Mouse (Mus musculus) activated CD4-positive, CD25-positive, alpha-beta regulatory T cell (primary cell): ENCODE measurements around the gene Acadsb. TPM values are rescaled to one million over a fixed set of nuclear protein-coding genes. Genes with fewer than 3 reads are reported as not detected.

ENCODE experiments used
- polyA plus RNA-seq, 2 experiments: library from polyadenylated mRNA; unstranded; fragments of 100-300 nt; shearing (Covaris generic); gene quantifications; one replicate each; pipeline ENCODE4 v1.2.1; 2017

Gene Acadsb
- polyA plus RNA-seq, result 10 to 100 TPM; 24.8 to 28.1 TPM

GRCm38 (mm10) chr7:131410416-131411058, at the start of gene Acadsb, which contains the start of gene Ikzf5:
TSS of gene Acadsb (plus strand) at chr7:131410601.
TSS of gene Ikzf5 (minus strand) at chr7:131410521.

DNA sequence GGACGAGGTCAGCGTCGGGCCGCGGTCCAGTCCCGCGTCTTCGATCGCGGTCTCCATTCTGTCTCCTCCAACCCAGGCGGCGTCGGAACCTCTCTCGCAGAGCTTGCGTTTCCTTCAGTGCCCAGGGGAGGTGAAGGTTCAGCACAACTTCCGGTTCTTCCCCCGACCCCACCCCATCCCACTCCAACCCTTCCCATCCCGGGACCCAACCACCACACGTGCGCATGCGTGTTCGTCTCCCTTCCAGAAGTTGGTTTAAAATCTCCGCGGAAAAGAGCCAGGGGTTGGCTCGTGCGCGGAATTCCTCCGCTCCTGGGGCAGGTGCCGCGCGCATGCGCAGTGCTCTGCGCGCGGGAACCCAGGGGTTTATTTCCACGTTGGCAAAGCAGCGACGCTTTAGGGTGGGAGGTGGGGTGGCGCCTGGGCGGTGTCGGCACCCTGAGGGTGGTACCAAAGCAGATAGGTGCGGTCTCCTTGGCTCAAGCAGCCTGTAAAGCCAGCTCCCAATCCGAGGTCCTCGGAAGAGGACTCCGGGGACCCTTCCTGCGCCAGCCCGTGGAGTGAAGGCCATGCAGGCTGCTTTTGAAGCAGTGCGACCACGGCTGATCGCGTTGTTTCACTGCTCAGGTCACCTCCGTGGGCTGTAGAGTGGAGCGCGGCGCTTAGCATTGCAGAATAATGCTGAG, 47.6 kb upstream of the Acadsb start, which contains the start of gene 2310057M21Rik:
TSS of gene 2310057M21Rik (minus strand) at position 145 of the 686 bp plus-strand sequence.

DNA sequence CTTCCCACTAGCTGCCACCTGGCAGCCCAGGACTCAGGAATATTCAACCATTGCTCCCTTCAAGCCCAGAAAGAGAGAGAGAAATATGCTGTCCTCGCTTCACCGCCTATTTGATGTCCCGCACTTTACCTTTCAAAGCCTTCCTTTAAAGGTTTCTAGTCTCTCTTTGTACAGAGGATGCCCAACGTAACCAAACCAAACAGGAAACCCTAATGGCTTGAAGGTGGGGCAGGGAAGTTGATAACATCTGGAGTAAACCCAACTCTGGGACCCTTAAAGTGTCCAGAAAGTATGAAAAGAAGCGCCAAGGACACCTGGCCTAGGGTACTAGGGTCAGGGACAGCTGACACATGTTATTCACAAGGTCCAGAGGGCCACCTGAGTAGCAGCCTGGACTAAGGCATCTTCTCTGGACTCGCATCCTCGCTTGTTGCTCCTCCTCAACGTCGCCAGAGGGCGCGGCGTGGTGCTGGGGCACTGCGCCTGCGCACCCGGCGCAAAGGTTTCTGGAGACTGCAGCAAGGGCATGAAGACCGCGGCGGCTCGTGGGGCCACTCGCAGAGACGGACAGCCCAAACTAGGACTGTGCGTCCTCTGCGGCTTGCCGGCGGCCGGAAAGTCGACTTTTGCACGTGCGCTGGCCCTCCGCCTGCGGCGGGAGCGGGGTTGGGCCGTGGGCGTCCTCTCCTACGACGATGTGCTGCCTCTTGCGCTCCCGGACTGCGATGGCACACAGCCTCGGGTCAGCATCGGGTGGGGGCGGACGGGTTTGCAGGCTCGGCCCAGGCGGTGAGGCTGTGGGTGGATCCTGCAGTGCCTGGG, 39.5 kb upstream of the Acadsb start, which contains the start of gene Pstk:
TSS of gene Pstk (plus strand) at position 494 of the 822 bp plus-strand sequence.

Other genes with a start within 250 kb of the Acadsb start
- gene 5430419D17Rik, start 236.2 kb upstream of the Acadsb start, polyA plus RNA-seq, result under 1 TPM in 1 of 2 experiments, not detected in 1; 0.17 TPM
- gene Cuzd1, start 88.3 kb upstream of the Acadsb start, polyA plus RNA-seq, result not detected
- not detected for gene Fam24b, start 81.1 kb upstream of the Acadsb start, polyA plus RNA-seq
- not detected for gene Fam24a, start 76.7 kb upstream of the Acadsb start, polyA plus RNA-seq
- gene 2310057M21Rik, start 47.8 kb upstream of the Acadsb start, polyA plus RNA-seq, result 10 to 100 TPM; 15.6 to 28.4 TPM
- 10 to 100 TPM; 38.5 to 42.3 TPM for gene Pstk, start 39.5 kb upstream of the Acadsb start, polyA plus RNA-seq
- gene Ikzf5, start 80 bp upstream of the Acadsb start, polyA plus RNA-seq, result 10 to 100 TPM; 18.6 to 24.8 TPM
- gene Hmx3, start 132.3 kb downstream of the Acadsb start, polyA plus RNA-seq, result under 1 TPM in 1 of 2 experiments, not detected in 1; 0.36 TPM
- gene Hmx2, start 138.2 kb downstream of the Acadsb start, polyA plus RNA-seq, result not detected
- 100 to 1,000 TPM; 135 to 174 TPM for gene Bub3, start 149.6 kb downstream of the Acadsb start, polyA plus RNA-seq